Mouse (Mus musculus) forebrain, postnatal 0 days (tissue): ENCODE results near the gene Parp14. TPM values are rescaled to one million over a fixed set of nuclear protein-coding genes. Genes with fewer than 3 reads are reported as not detected.

Source experiments
- ATAC-seq: fragments of 200-750 bp; cut with Nextera tagmentation; 2 replicates; pipeline ENCODE4 v1.8.0; 2017; ENCODE audit warnings: mild to moderate bottlenecking, moderate library complexity
- DNase-seq: peaks from one replicate; pipeline ENCODE4 v3.0.0-alpha.2; 2015
- H3K27ac ChIP-seq: fragments of 300-500 bp; sonication (generic); 2 replicates; pipeline ENCODE4 v1.5.1; 2014; ENCODE audit warnings: low read depth, mild to moderate bottlenecking, antibody characterized with exemption, low read length, moderate library complexity, mixed read lengths
- H3K27me3 ChIP-seq: fragments of 300-500 bp; sonication (generic); 2 replicates; pipeline ENCODE4 v1.6.1; 2014; ENCODE audit warnings: mild to moderate bottlenecking, low read length, mixed read lengths; ENCODE audit not compliant: insufficient read depth
- H3K36me3 ChIP-seq: fragments of 300-500 bp; sonication (generic); 2 replicates; pipeline ENCODE4 v1.6.1; 2014; ENCODE audit warnings: mild to moderate bottlenecking, moderate library complexity; ENCODE audit not compliant: insufficient read depth
- H3K4me1 ChIP-seq: fragments of 300-500 bp; sonication (generic); 2 replicates; pipeline ENCODE4 v1.6.1; 2014; ENCODE audit warnings: antibody characterized with exemption; ENCODE audit not compliant: insufficient read depth
- H3K4me2 ChIP-seq: fragments of 300-500 bp; sonication (generic); 2 replicates; pipeline ENCODE4 v1.6.1; 2014; ENCODE audit warnings: low read depth, mild to moderate bottlenecking, moderate library complexity
- H3K4me3 ChIP-seq: fragments of 300-500 bp; sonication (generic); 2 replicates; pipeline ENCODE4 v1.5.1; 2014; ENCODE audit warnings: low read depth, low read length, mixed read lengths
- H3K9ac ChIP-seq: fragments of 300-500 bp; sonication (generic); 2 replicates; pipeline ENCODE4 v1.6.1; 2014; ENCODE audit warnings: mild to moderate bottlenecking
- H3K9me3 ChIP-seq: fragments of 300-500 bp; sonication (generic); 2 replicates; pipeline ENCODE4 v1.6.1; 2016; ENCODE audit warnings: low read length
- CTCF ChIP-seq: sonication (generic); IDR thresholded peaks from 2 replicates; pipeline ENCODE4 v1.5.1; 2016; ENCODE audit warnings: antibody characterized with exemption, control low read depth, low read depth
- WGBS: fragments of 180-500 bp; shearing (Covaris S2); extraction: QIAGEN DNeasy Blood & Tissue Kit; methylation state at CpG from one replicate; pipeline ENCODE4 v1.1.7; 2014; 5-methylcytosine and 5-hydroxymethylcytosine counted together
- polyA plus RNA-seq: library from polyadenylated mRNA; unstranded; fragments of >200 nt; fragmentation: Nextera tagmentation; extraction: Ambion mirVana; gene quantifications from 2 replicates; pipeline ENCODE4 v1.2.1, GENCODE M21; 2015
- total RNA-seq: library from RNA; depleted of rRNA; stranded (reverse); fragments of >200 nt; gene quantifications from 2 replicates; pipeline ENCODE4 v1.2.3, GENCODE M21; 2014

Gene Parp14
- total and polyA plus RNA-seq, 2 experiments from 2014 or later = 0.33 to 0.95 TPM

DNA sequence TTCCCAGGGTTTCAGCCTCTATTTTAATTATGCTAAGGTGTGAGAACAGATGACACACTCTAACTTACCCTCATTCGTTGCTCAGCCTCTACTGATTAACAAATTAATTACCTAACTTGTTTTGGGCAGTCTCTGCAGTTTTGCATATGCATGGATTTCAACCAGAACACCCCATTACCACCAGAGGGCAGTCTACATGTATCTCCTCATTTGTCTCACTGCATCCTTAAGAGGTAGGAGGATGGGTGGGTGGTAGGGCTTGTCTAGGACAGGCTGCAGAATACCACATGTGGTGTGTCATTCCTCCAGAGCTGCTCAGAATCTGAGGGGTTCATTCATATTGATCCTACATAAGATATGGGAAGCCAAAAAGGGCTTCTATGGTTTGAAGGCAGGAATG is 31.7 kb downstream of the Parp14 start:
- ATAC-seq (no peak), DNase-seq (peak; percentile 18)
- peak; percentile 56 for TF ChIP-seq CTCF
- Histone ChIP-seq H3K9me3 (no peaks in the 10 kb centered on the region), H3K4me3 (no peak overlapping the region), H3K4me1 (no peaks in the 10 kb centered on the region), H3K36me3 (no peaks in the 10 kb centered on the region), H3K4me2 (no peak overlapping the region), H3K9ac (no peak overlapping the region), H3K27me3 (no peaks in the 10 kb centered on the region), H3K27ac (no peak overlapping the region)
- WGBS = 5% methylated on average over 1 of the region's 1 CpGs

DNA sequence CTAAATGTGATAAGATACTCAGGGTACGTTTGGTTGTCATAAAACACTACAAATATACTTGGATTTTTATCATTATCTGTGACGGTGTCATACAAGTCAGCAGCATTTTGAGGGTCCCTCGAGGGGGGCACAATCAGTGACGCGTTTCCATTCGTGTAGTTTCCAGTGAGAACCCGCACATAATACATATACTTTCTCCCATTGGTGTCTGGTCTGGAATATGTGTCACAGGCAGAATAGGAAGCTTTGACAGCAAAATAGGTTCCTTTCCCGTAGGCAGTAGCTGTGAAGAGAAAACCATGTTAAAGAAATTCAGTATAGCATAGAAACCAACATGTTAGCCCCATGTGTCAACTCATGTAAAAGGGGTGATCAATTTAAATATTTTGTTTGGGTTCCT is 36.7 kb downstream of the Parp14 start:
- no peak overlapping the region for H3K27ac ChIP-seq
- no peak for ATAC-seq
- H3K4me2 ChIP-seq = no peak overlapping the region
- no peak overlapping the region for H3K4me3 ChIP-seq
- no peak for TF ChIP-seq CTCF
- H3K9me3 ChIP-seq = no peaks in the 10 kb centered on the region
- no peaks in the 10 kb centered on the region for H3K36me3 ChIP-seq
- H3K4me1 ChIP-seq = no peaks in the 10 kb centered on the region
- H3K27me3 ChIP-seq = no peaks in the 10 kb centered on the region
- H3K9ac ChIP-seq = no peak overlapping the region
- 87% methylated on average over 8 of the region's 8 CpGs for WGBS
- no peak for DNase-seq

DNA sequence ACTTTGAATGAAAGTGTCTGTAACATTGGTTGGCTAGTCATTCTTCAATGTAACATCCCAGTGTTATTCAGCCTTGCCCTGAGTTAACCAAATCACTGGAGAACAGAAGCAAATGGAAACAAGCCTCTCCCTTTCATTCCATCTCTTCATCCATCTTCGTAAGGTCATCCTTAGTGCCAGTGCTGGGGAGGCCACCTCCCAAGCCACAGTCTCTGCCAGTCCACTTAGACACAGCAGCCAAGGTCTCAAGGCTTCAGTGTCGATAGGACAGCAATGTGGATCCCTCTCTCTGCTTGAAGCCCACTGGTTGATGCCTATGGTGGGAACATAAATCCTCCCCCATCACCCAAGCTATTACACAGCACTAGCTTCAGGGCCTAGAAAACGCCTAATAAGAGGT is 38.4 kb downstream of the Parp14 start:
- Histone ChIP-seq H3K27me3 (no peaks in the 10 kb centered on the region), H3K36me3 (no peaks in the 10 kb centered on the region), H3K9me3 (no peaks in the 10 kb centered on the region), H3K4me3 (no peak overlapping the region), H3K4me2 (no peak overlapping the region), H3K4me1 (no peaks in the 10 kb centered on the region), H3K27ac (no peak overlapping the region), H3K9ac (no peak overlapping the region)
- DNase-seq = no peak
- no peak for TF ChIP-seq CTCF
- WGBS = 90% methylated on average over 3 of the region's 3 CpGs
- ATAC-seq = no peak

DNA sequence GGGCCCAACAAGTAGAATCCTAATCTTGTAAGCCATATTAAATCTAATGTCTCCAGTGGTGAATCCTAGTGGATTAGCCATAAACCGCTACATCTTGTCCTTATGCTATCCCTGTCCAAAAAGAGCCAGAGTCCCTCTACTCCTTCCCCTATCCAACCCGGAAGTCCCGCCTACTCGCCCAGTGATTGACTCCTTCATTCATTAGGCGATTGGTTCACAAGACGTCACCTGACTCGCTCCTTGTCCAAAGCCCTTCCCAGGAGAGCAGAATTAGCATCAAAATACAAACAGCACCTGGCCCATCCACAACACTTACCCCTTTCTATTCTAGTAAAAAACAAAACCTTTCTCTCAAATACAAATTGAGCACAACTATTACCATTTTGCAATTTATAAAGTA is 41.3 kb downstream of the Parp14 start:
- H3K4me2 ChIP-seq = no peak overlapping the region
- H3K9ac ChIP-seq = no peak overlapping the region
- no peak overlapping the region for H3K4me3 ChIP-seq
- DNase-seq = no peak
- no peak for ATAC-seq
- no peak for TF ChIP-seq CTCF
- H3K36me3 ChIP-seq = peaks cover 14% of the 10 kb centered on the region; the same call in 1 of the 2 replicates
- 32% methylated on average over 7 of the region's 7 CpGs for WGBS
- H3K4me1 ChIP-seq = no peaks in the 10 kb centered on the region
- H3K9me3 ChIP-seq = no peaks in the 10 kb centered on the region
- H3K27me3 ChIP-seq = no peaks in the 10 kb centered on the region
- H3K27ac ChIP-seq = no peak overlapping the region

DNA sequence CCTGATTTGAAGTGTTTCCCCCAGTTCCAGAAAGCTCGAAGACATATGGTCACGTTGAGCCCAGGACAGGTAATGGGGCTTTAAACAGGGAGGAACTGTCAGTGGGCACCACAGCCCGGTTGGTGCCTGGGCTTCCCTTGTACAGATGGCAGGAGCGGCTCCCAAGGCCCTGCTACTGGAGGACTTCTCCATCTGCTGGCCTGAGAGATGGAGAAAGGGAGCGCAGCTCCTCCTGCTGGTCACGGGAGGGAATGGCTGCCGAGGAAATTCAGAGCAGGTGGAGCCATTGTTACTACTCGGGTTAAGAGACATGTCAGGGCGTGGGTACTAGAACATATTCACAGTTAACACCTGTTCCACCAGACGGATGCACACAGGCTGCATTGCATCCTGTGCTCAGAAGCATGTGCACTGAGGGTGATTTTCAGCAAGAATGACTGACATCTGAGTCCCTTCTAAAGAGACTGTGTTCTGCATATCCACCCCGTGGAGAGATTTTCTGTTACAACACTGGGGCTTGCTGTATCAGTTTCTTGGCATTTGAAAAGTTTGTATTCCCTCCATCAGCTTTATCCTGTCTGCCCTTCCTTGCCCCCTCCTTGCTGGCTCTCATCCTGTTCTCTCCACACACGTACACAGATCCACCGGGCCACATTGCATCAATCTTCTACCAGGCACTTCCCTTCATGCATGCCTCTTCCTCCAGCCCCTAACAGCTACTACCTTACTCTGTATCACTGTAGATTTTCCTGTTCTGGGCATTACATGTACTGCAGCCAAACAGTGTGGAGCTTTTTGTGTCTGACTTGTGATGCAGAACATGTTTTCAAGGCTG is 53.9 kb downstream of the Parp14 start:
- Histone ChIP-seq H3K4me3 (no peak overlapping the region), H3K9me3 (no peaks in the 10 kb centered on the region), H3K27me3 (no peaks in the 10 kb centered on the region), H3K4me2 (no peak overlapping the region), H3K36me3 (peaks cover 7% of the 10 kb centered on the region; the same call in 1 of the 2 replicates), H3K27ac (no peak overlapping the region), H3K9ac (no peak overlapping the region), H3K4me1 (no peaks in the 10 kb centered on the region)
- peak; percentile 100 for TF ChIP-seq CTCF
- peak; percentile 86 for ATAC-seq
- peak; percentile 87 for DNase-seq
- WGBS = 27% methylated on average over 13 of the region's 13 CpGs

DNA sequence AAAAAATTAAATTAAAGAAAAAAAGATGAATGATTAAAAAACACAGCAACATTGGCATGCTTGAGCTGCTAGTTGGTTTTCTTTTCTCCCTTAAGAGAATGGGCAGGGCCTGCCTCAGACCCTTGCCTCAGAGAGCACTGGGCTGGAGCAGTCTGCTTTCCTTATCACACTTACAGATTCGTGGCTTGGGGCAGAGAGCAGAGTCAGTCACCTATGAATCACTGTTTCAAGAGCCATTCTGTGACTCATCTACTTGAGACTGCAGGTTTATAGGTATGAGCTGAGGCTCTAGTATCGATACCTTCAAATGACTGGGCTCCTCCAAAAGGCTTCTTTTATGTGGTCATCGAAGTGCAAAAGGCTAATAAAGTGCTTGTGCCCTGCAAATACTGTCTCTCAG is 58.2 kb downstream of the Parp14 start:
- no peak for TF ChIP-seq CTCF
- Histone ChIP-seq H3K9me3 (no peaks in the 10 kb centered on the region), H3K27ac (no peak overlapping the region), H3K9ac (no peak overlapping the region), H3K36me3 (peaks cover 7% of the 10 kb centered on the region; the same call in 1 of the 2 replicates), H3K4me2 (no peak overlapping the region), H3K4me1 (no peaks in the 10 kb centered on the region), H3K27me3 (no peaks in the 10 kb centered on the region), H3K4me3 (no peak overlapping the region)
- ATAC-seq (no peak), DNase-seq (no peak)
- 87% methylated on average over 3 of the region's 3 CpGs for WGBS

DNA sequence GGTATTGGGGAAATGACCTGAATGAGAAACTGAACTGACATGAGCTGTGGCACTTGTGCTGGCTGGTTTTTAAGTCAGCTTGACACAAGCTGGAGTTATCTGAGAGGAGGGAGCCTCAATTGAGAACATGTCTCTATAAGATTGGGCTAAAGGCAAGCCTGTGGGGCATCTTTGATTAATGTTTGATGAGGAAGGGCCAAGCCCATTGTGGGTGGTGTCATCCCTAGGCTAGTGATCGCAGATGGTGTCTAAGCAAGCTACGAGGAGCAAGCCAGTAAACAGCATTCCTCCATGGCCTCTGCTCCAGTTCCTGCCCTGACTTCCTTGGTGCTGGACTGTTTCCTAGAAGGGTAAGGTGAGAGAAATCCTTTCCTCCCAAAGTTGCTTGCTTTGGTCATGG is 62.5 kb downstream of the Parp14 start:
- Histone ChIP-seq H3K36me3 (no peaks in the 10 kb centered on the region), H3K9me3 (no peaks in the 10 kb centered on the region), H3K9ac (no peak overlapping the region), H3K4me1 (no peaks in the 10 kb centered on the region), H3K4me3 (no peak overlapping the region), H3K27ac (no peak overlapping the region), H3K4me2 (no peak overlapping the region), H3K27me3 (no peaks in the 10 kb centered on the region)
- DNase-seq (no peak), ATAC-seq (no peak)
- TF ChIP-seq CTCF = no peak
- WGBS = 97% methylated on average over 2 of the region's 2 CpGs
